Mouse (Mus musculus) thymus, adult 2 months (tissue): ENCODE data around the gene Nub1.

Source experiments
- CTCF ChIP-seq: fragments of 200-500 bp; IDR thresholded peaks from 2 replicates; pipeline ENCODE4 v1.5.1; 2012; ENCODE audit warnings: mild to moderate bottlenecking, control low read depth, low read length, moderate library complexity, borderline replicate concordance; ENCODE audit not compliant: control insufficient read depth, poor library complexity, insufficient read depth; ENCODE audit errors: extremely low read depth
- POLR2A ChIP-seq: fragments of 200-500 bp; IDR thresholded peaks from 2 replicates; pipeline ENCODE4 v1.6.1; 2012; ENCODE audit warnings: mild to moderate bottlenecking, low read length, control low read depth, moderate library complexity; ENCODE audit not compliant: control insufficient read depth, poor library complexity, insufficient read depth; ENCODE audit errors: extremely low read depth

DNA sequence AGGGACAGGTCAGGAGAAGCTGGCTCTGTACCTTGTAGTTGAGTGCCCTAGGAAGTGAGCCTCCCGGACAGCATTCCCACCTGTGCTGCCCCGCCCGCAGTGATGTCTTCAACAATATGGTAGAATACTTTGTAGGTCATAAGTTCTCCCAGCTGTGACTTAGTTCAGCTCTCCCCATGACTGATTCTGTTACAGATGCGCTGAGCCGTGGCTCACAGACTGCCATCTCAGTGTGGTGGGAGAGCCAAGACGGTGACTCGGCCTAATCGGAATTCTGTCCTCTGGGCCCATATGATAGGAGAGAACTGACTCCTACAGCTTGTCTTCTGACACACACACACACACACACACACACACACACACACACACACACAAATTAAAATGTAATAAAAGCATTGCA is 19.3 kb downstream of the Nub1 start:
- no peak for TF ChIP-seq CTCF
- TF ChIP-seq POLR2A, result no peak
